Mouse (Mus musculus): ENCODE measurements around the gene Fezf1.

- TF ChIP-seq POLR2A (IDR thresholded peaks at IDR 0.05; ENCODE audit: low read depth, low read length) (no peak), CTCF (conservative IDR thresholded peaks at IDR 0.05 in 1 of 2, IDR thresholded peaks at IDR 0.05 in 1 of 2; ENCODE audit: low read depth in 2 of 2, low read length in 2 of 2) (no peak), USF1 (IDR thresholded peaks at IDR 0.05; ENCODE audit: low read depth, low read length) (no peak), ETS1 (conservative IDR thresholded peaks at IDR 0.05; ENCODE audit: low read depth, low read length) (no peak), POLR2AphosphoS2 (IDR thresholded peaks at IDR 0.05; ENCODE audit: low read depth, low read length) (no peak), CHD1 (IDR thresholded peaks at IDR 0.05; ENCODE audit: low read depth, low read length) (no peak), MAFK (IDR thresholded peaks at IDR 0.05; ENCODE audit: insufficient replicate concordance, low read length) (no peak), KAT2A (IDR thresholded peaks at IDR 0.05; ENCODE audit: insufficient replicate concordance, low read length) (no peak), USF2 (conservative IDR thresholded peaks at IDR 0.05; ENCODE audit: low read depth, low read length) (no peak), EP300 (IDR thresholded peaks at IDR 0.05; ENCODE audit: low read length) (no peak), ZC3H11A (IDR thresholded peaks at IDR 0.05; ENCODE audit: low read depth, low read length) (no peak), ZNF384 (IDR thresholded peaks at IDR 0.05; ENCODE audit: low read depth, low read length) (no peak), NELFE (IDR thresholded peaks at IDR 0.05; ENCODE audit: low read depth, low read length) (no peak)
Observed at GRCm38 (mm10) chr6:23260738-23261050, 12.5 kb upstream of the Fezf1 start.
